Mouse (Mus musculus): ENCODE data around the gene Gp9. TPM values are rescaled to one million over a fixed set of nuclear protein-coding genes. Genes with fewer than 3 reads are reported as not detected.

The Gp9 gene
- polyA plus RNA-seq, 1 experiment from 2014 or later: 0.66 TPM

DNA sequence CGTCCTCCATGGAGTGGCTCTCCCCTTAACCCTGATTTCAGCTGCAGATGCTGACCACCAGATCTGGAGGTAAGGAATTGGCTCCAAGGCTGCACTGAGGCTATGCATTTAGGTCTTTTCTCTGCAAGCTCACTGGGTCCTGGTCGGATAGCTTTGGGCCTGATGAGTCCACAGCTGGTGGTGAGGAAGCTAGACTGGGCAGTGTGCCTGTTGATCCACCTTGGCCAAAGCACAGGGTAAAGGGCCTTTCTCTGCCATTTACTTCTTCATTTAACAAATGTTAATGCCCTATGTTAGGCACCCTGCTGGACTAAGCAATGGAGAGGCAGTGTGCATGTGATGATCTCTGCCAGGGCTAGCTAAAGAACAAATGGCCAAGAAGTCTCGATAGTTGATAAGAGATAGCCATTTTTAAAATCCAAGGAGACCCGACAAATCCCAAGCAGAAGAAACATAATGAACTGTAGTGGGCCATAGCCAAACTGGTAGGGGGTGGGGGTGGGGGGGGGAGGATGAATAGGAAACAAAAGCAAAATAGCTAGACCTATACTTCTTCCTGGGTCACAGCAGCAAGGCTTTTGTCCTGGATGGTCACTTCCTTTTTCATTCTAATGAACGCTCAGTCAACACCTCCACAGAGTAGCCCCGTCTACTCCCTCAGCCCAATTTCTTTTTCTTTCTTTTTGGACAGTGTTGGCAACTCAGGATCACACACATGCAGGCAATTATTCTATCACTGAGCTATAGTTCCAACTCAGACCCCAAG, 17.7 kb downstream of the Gp9 start:
- no peak overlapping the region for H3K9ac ChIP-seq (ENCODE audit: low read depth, low read length)
- H3K4me2 ChIP-seq (ENCODE audit: low read length): no peak overlapping the region
- no peak for ATAC-seq (replicated peaks; ENCODE audit: low FRiP score, low read depth)

DNA sequence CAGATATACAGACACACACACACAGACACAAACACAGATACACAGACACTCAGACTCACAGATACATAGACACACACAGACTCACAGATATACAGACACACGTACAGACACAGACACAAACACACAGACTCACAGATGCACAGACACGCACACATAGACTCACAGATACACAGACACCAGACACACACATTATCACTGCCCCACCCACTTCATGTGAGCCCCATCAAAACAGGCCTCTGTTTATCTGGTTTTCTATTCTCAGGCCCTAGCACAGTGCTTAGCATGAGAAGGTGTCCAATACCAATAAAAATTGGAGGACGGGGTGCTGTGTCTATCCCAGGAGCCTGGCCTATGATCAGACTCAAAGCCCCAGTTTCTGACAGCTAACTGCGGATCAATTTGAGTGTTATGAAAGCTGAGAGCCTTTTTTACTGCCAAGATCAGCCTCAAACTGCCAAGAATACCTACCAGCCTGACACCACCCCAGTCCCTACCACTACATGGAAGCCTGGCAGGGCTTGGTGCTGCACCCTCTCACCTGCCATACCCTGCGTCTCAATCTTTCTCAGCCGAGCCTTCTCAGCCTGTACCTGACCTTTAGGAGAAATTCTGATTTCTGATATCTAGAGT, 18.5 kb downstream of the Gp9 start:
- DNase-seq (ENCODE audit: low spot score): no peak
- no peak overlapping the region for H3K9ac ChIP-seq (ENCODE audit: low read depth, low read length)
- H3K36me3 ChIP-seq (ENCODE audit: insufficient read depth, low read length): peaks cover 11% of the 10 kb centered on the region
- H3K27me3 ChIP-seq (ENCODE audit: insufficient read depth, low read length): no peaks in the 10 kb centered on the region
- H3K4me2 ChIP-seq (ENCODE audit: low read length): no peak overlapping the region
- no peak overlapping the region for H3K27ac ChIP-seq
- WGBS: 91% methylated on average over 6 of the region's 6 CpGs
- H3K4me3 ChIP-seq (replicated peaks; ENCODE audit: low read depth, low read length): no peak overlapping the region
- no peaks in the 10 kb centered on the region for H3K9me3 ChIP-seq (replicated peaks; ENCODE audit: low read length)
- no peak for TF ChIP-seq CTCF (IDR thresholded peaks at IDR 0.05; ENCODE audit: low read depth)
- 0 out of 2 replicates have a peak, but pooled peaks cover 3% of the 10 kb centered on the region for H3K4me1 ChIP-seq (replicated peaks; ENCODE audit: insufficient read depth, low read length)
- no peak for ATAC-seq (replicated peaks; ENCODE audit: low FRiP score, low read depth)

More for the DNA sequence above, 17.7 kb downstream of the Gp9 start:
- 87% methylated on average over 6 of the region's 6 CpGs for WGBS
- no peak for TF ChIP-seq CTCF (IDR thresholded peaks at IDR 0.05; ENCODE audit: low read depth)
- Histone ChIP-seq H3K36me3 (ENCODE audit: insufficient read depth, low read length) (peaks cover 11% of the 10 kb centered on the region), H3K9me3 (replicated peaks; ENCODE audit: low read length) (no peaks in the 10 kb centered on the region), H3K27me3 (ENCODE audit: insufficient read depth, low read length) (no peaks in the 10 kb centered on the region), H3K27ac (no peak overlapping the region), H3K4me3 (replicated peaks; ENCODE audit: low read depth, low read length) (no peak overlapping the region), H3K4me1 (replicated peaks; ENCODE audit: insufficient read depth, low read length) (0 out of 2 replicates have a peak, but pooled peaks cover 3% of the 10 kb centered on the region)
- DNase-seq (ENCODE audit: low spot score): no peak

DNA sequence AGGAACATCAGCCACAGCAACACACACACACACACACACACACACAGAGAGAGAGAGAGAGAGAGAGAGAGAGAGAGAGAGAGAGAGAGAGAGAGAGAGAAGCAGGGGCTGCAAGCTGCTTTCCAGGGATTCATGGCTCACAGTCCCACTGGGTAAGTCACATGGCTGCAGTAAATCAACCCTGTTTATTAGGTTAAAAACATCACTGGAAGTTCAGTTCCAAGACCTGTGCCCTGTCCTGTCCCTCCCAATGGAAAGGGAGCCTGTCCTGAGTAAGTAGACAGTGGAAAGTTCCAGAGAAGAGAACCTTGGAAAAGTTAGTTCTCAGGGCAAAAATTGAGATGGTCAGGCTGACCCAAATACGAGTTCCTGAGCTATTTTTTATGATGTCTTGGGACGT, 19.4 kb downstream of the Gp9 start:
- Histone ChIP-seq H3K36me3 (ENCODE audit: insufficient read depth, low read length) (peaks cover 6% of the 10 kb centered on the region), H3K4me1 (replicated peaks; ENCODE audit: insufficient read depth, low read length) (0 out of 2 replicates have a peak, but pooled peaks cover 3% of the 10 kb centered on the region), H3K27ac (no peak overlapping the region), H3K9ac (ENCODE audit: low read depth, low read length) (no peak overlapping the region), H3K9me3 (replicated peaks; ENCODE audit: low read length) (no peaks in the 10 kb centered on the region), H3K4me3 (replicated peaks; ENCODE audit: low read depth, low read length) (no peak overlapping the region), H3K4me2 (ENCODE audit: low read length) (no peak overlapping the region), H3K27me3 (ENCODE audit: insufficient read depth, low read length) (no peaks in the 10 kb centered on the region)
- ATAC-seq (replicated peaks; ENCODE audit: low FRiP score, low read depth) (no peak; the same call in 1 of the 2 replicates), DNase-seq (ENCODE audit: low spot score) (peak; percentile 78)
- no peak for TF ChIP-seq CTCF (IDR thresholded peaks at IDR 0.05; ENCODE audit: low read depth)
- WGBS: 15% methylated on average over 2 of the region's 2 CpGs

DNA sequence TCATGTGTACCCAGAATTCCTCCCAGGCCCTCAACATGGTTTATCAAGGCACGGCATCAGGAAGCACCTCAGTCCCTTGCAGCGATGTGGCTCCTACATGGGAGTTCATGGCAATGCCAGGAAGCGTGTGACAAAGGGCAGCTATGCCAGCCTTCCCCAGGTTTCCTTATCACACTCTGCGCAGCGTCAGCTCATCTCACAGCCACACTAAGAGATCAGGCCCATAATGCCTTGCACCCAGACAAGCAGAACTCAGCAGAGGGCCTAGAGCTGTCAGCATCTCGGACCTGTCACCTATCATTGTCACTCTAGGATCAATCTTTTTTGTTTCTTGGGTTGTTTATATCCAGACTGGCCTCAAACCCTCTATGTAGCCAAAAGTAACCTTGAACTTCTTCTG, 21.7 kb downstream of the Gp9 start:
- ATAC-seq (replicated peaks; ENCODE audit: low FRiP score, low read depth) (no peak), DNase-seq (ENCODE audit: low spot score) (no peak)
- no peak for TF ChIP-seq CTCF (IDR thresholded peaks at IDR 0.05; ENCODE audit: low read depth)
- no peak overlapping the region for H3K9ac ChIP-seq (ENCODE audit: low read depth, low read length)
- no peaks in the 10 kb centered on the region for H3K36me3 ChIP-seq (ENCODE audit: insufficient read depth, low read length)
- H3K4me1 ChIP-seq (replicated peaks; ENCODE audit: insufficient read depth, low read length): 0 out of 2 replicates have a peak, but pooled peaks cover 3% of the 10 kb centered on the region
- WGBS: 93% methylated on average over 6 of the region's 6 CpGs
- no peak overlapping the region for H3K4me2 ChIP-seq (ENCODE audit: low read length)
- H3K27ac ChIP-seq: no peak overlapping the region
- no peaks in the 10 kb centered on the region for H3K27me3 ChIP-seq (ENCODE audit: insufficient read depth, low read length)
- no peak overlapping the region for H3K4me3 ChIP-seq (replicated peaks; ENCODE audit: low read depth, low read length)
- no peaks in the 10 kb centered on the region for H3K9me3 ChIP-seq (replicated peaks; ENCODE audit: low read length)

DNA sequence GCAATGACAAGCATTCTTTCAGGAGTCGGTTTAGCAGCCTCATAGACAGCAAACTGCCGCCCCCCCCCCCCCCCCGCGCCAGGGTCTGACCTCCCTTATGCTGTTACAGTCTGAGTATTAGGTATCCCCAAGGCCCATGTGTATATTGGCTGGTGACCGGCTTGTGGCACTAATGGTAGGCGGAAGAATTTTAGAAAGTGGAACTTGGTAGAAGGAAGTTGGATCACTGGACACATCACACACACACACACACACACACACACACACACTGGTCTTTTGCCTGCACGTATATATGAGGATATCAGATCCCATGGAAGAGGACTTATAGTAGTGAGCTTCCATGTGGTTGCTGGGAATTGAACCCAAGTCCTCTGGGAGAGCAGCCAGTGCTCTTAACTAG, 24.6 kb downstream of the Gp9 start:
- WGBS: 82% methylated on average over 7 of the region's 7 CpGs
- DNase-seq (ENCODE audit: low spot score): no peak
- no peak for TF ChIP-seq CTCF (IDR thresholded peaks at IDR 0.05; ENCODE audit: low read depth)

DNA sequence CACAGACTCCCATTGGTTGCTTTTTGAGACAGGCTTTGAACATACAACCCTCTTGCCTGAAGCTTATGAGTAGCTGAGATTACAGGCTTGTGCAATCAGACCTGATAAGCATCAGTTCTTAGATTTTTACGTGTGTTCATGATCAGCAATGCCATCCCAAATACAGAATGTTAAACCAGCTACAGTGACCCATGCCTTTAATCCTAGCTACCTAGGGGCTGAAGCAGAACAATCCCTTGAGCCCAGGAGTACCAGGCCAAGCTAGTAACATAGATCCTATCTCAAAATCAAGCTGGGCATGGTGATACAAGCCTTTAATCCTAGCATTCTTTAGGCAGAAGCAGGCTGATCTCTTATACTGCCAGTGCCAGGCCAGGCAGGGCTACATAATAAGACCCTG, 26.2 kb downstream of the Gp9 start:
- DNase-seq (ENCODE audit: low spot score) (no peak), ATAC-seq (replicated peaks; ENCODE audit: low FRiP score, low read depth) (no peak)
- H3K4me2 ChIP-seq (ENCODE audit: low read length): no peak overlapping the region
- no peaks in the 10 kb centered on the region for H3K27me3 ChIP-seq (ENCODE audit: insufficient read depth, low read length)
- TF ChIP-seq CTCF (IDR thresholded peaks at IDR 0.05; ENCODE audit: low read depth): no peak
- H3K4me3 ChIP-seq (replicated peaks; ENCODE audit: low read depth, low read length): no peak overlapping the region
- no peak overlapping the region for H3K27ac ChIP-seq
- H3K9ac ChIP-seq (ENCODE audit: low read depth, low read length): no peak overlapping the region
- H3K36me3 ChIP-seq (ENCODE audit: insufficient read depth, low read length): no peaks in the 10 kb centered on the region
- WGBS: 70% methylated on average over 1 of the region's 1 CpGs
- H3K9me3 ChIP-seq (replicated peaks; ENCODE audit: low read length): no peaks in the 10 kb centered on the region
- no peaks in the 10 kb centered on the region; the same call in 1 of the 2 replicates for H3K4me1 ChIP-seq (replicated peaks; ENCODE audit: insufficient read depth, low read length)

More for the DNA sequence above, 24.6 kb downstream of the Gp9 start:
- no peaks in the 10 kb centered on the region for H3K9me3 ChIP-seq (replicated peaks; ENCODE audit: low read length)
- no peaks in the 10 kb centered on the region for H3K27me3 ChIP-seq (ENCODE audit: insufficient read depth, low read length)
- no peaks in the 10 kb centered on the region for H3K36me3 ChIP-seq (ENCODE audit: insufficient read depth, low read length)
- H3K9ac ChIP-seq (ENCODE audit: low read depth, low read length): no peak overlapping the region
- no peak overlapping the region for H3K4me3 ChIP-seq (replicated peaks; ENCODE audit: low read depth, low read length)
- H3K27ac ChIP-seq: no peak overlapping the region
- H3K4me2 ChIP-seq (ENCODE audit: low read length): no peak overlapping the region
- 0 out of 2 replicates have a peak, but pooled peaks cover 2% of the 10 kb centered on the region for H3K4me1 ChIP-seq (replicated peaks; ENCODE audit: insufficient read depth, low read length)
- no peak for ATAC-seq (replicated peaks; ENCODE audit: low FRiP score, low read depth)

All from kidney, postnatal 0 days (tissue).